9 mouse cellular contexts compared by ENCODE assay signal in genomic region chr11:101449596-101449995, GRCm38 (mm10). TPM values are rescaled to one million over a fixed set of nuclear protein-coding genes. Genes with fewer than 3 reads are reported as not detected.
DNase-seq lines count a peak whose midpoint lies in the region; ATAC-seq and TF ChIP-seq lines count a peak whose summit lies in the region.
"Not testable (repeated sequence)": the region's sequence is repeated elsewhere in the genome, so short reads cannot be mapped to it uniquely, and the experiment has no call there.
"Had no signal": no experiment of that assay in that cellular context is flagged by ENCODE, and none has a peak within 500 bp of the region (broad histone marks: within the 10 kb centered on the region; RNA-seq: fewer than 3 reads in every experiment).

No protein-coding gene starts in this region.

- H3K4me3 ChIP-seq in MEL (ENCODE audit: control insufficient read depth in 1 of 2, insufficient read depth in 1 of 2, low read depth in 2 of 2, low read length in 2 of 2) = peak overlapping the region in 1 of 2 experiments; percentile 87; a peak in 2 of 4 replicates
- H3K4me3 ChIP-seq in heart, embryonic 13.5 days; lung, embryonic 15.5 days; stomach, embryonic 15.5 days (replicated peaks): not testable (repeated sequence)
- peak overlapping the region; percentile 81 for H3K4me3 ChIP-seq in liver, embryonic 12.5 days
- peak overlapping the region; percentile 75 for H3K4me3 ChIP-seq in liver, embryonic 15.5 days (replicated peaks)
- peak overlapping the region; percentile 97 for H3K4me3 ChIP-seq in megakaryocyte, embryonic 14.5 days (replicated peaks)

- H3K27me3 ChIP-seq in MEL (ENCODE audit: control insufficient read depth in 1 of 2, insufficient read depth in 2 of 2, low read length in 2 of 2); heart, embryonic 13.5 days (replicated peaks); liver, embryonic 12.5 days (replicated peaks); liver, embryonic 15.5 days; lung, embryonic 15.5 days; megakaryocyte, embryonic 14.5 days (replicated peaks); stomach, embryonic 15.5 days (replicated peaks): not testable (repeated sequence)

- peak overlapping the region; percentile 71; the same call in 1 of the 2 replicates for H3K4me2 ChIP-seq in heart, embryonic 13.5 days
- H3K4me2 ChIP-seq in liver, embryonic 12.5 days = peak overlapping the region; percentile 85
- peak overlapping the region; percentile 76 for H3K4me2 ChIP-seq in liver, embryonic 15.5 days
- peak overlapping the region; percentile 62; the same call in 1 of the 2 replicates for H3K4me2 ChIP-seq in lung, embryonic 15.5 days
- H3K4me2 ChIP-seq in stomach, embryonic 15.5 days = peak overlapping the region; percentile 54; the same call in 1 of the 2 replicates

- TF ChIP-seq CTCF in MEL (IDR thresholded peaks at IDR 0.05 in 2 of 3, conservative IDR thresholded peaks at IDR 0.05 in 1 of 3; ENCODE audit: control insufficient read depth in 1 of 3, insufficient read depth in 1 of 3, low read depth in 2 of 3, low read length in 3 of 3, poor library complexity in 1 of 3, severe bottlenecking in 1 of 3) = not testable (repeated sequence)

- H3K9me3 ChIP-seq in MEL (replicated peaks; ENCODE audit: insufficient read depth, low read length); heart, embryonic 13.5 days; liver, embryonic 12.5 days (replicated peaks); liver, embryonic 15.5 days (replicated peaks); lung, embryonic 15.5 days; megakaryocyte, embryonic 14.5 days; stomach, embryonic 15.5 days: not testable (repeated sequence)

- DNase-seq in MEL (ENCODE audit: low read depth, low spot score) = not testable (repeated sequence)

- ATAC-seq in heart, embryonic 13.5 days (ENCODE audit: extremely low read depth, insufficient number of reproducible peaks, low FRiP score, low TSS enrichment); liver, embryonic 12.5 days; liver, embryonic 15.5 days (ENCODE audit: insufficient read depth); lung, embryonic 15.5 days (ENCODE audit: borderline replicate concordance, extremely low read depth, low FRiP score, low TSS enrichment); stomach, embryonic 15.5 days (ENCODE audit: insufficient read depth, low FRiP score, low read depth): not testable (repeated sequence)

- WGBS in heart, embryonic 13.5 days = 79% methylated on average over 4 of the region's 4 CpGs
- WGBS in liver, embryonic 12.5 days (ENCODE audit: insufficient replicate concordance) = 65% methylated on average over 4 of the region's 4 CpGs
- WGBS in liver, embryonic 15.5 days (ENCODE audit: insufficient replicate concordance) = 59% methylated on average over 4 of the region's 4 CpGs
- 64% methylated on average over 4 of the region's 4 CpGs for WGBS in lung, embryonic 15.5 days
- 69% methylated on average over 4 of the region's 4 CpGs for WGBS in stomach, embryonic 15.5 days

- TF ChIP-seq EP300 in MEL (IDR thresholded peaks at IDR 0.05; ENCODE audit: low read depth in 1 of 2, low read length in 2 of 2) = not testable (repeated sequence)

- H3K9ac ChIP-seq in MEL (ENCODE audit: control insufficient read depth, low read depth, low read length, poor library complexity, severe bottlenecking) = peak overlapping the region; percentile 86
- H3K9ac ChIP-seq in heart, embryonic 13.5 days; liver, embryonic 15.5 days; lung, embryonic 15.5 days; stomach, embryonic 15.5 days: not testable (repeated sequence)
- 0 out of 2 replicates have a peak overlapping the region, but pooled peaks have one; percentile 85 for H3K9ac ChIP-seq in liver, embryonic 12.5 days

- peaks cover 17 to 34% of the 10 kb centered on the region in 2 experiments for H3K4me1 ChIP-seq in MEL (ENCODE audit: control insufficient read depth in 1 of 2, insufficient read depth in 2 of 2, low read length in 2 of 2)
- H3K4me1 ChIP-seq in heart, embryonic 13.5 days = peaks cover 21% of the 10 kb centered on the region
- peaks cover 61% of the 10 kb centered on the region for H3K4me1 ChIP-seq in liver, embryonic 12.5 days
- H3K4me1 ChIP-seq in liver, embryonic 15.5 days (replicated peaks) = peaks cover 52% of the 10 kb centered on the region
- peaks cover 12% of the 10 kb centered on the region for H3K4me1 ChIP-seq in lung, embryonic 15.5 days
- H3K4me1 ChIP-seq in megakaryocyte, embryonic 14.5 days = peaks cover 55% of the 10 kb centered on the region
- peaks cover 14% of the 10 kb centered on the region for H3K4me1 ChIP-seq in stomach, embryonic 15.5 days

- not testable (repeated sequence) for TF ChIP-seq POLR2A in MEL (IDR thresholded peaks at IDR 0.05; ENCODE audit: control insufficient read depth in 1 of 2, insufficient read depth in 1 of 2, low read depth in 1 of 2, low read length in 2 of 2, poor library complexity in 1 of 2)

- H3K27ac ChIP-seq in MEL (ENCODE audit: control insufficient read depth, low read depth, low read length); heart, embryonic 13.5 days (replicated peaks); lung, embryonic 15.5 days; stomach, embryonic 15.5 days: not testable (repeated sequence)
- peak overlapping the region; percentile 96 for H3K27ac ChIP-seq in liver, embryonic 12.5 days
- peak overlapping the region; percentile 93 for H3K27ac ChIP-seq in liver, embryonic 15.5 days (replicated peaks)

- TF ChIP-seq RAD21 in MEL (IDR thresholded peaks at IDR 0.05; ENCODE audit: low read depth, low read length) = not testable (repeated sequence)

- H3K79me2 ChIP-seq in MEL (ENCODE audit: control insufficient read depth, insufficient read depth, low read length, poor library complexity) = not testable (repeated sequence)

- H3K36me3 ChIP-seq in MEL (ENCODE audit: control insufficient read depth in 1 of 2, insufficient read depth in 2 of 2, low read length in 2 of 2) = peaks cover 4 to 30% of the 10 kb centered on the region in 2 experiments
- peaks cover 17% of the 10 kb centered on the region for H3K36me3 ChIP-seq in heart, embryonic 13.5 days
- peaks cover 25% of the 10 kb centered on the region for H3K36me3 ChIP-seq in liver, embryonic 12.5 days
- H3K36me3 ChIP-seq in liver, embryonic 15.5 days (replicated peaks) = peaks cover 16% of the 10 kb centered on the region
- peaks cover 10% of the 10 kb centered on the region for H3K36me3 ChIP-seq in lung, embryonic 15.5 days
- peaks cover 33% of the 10 kb centered on the region for H3K36me3 ChIP-seq in megakaryocyte, embryonic 14.5 days (replicated peaks; ENCODE audit: low read length)
- not testable (repeated sequence) for H3K36me3 ChIP-seq in stomach, embryonic 15.5 days

RNA-seq across cellular contexts. Expression of gene Ifi35, which starts 1.4 kb away (rescaled TPM):
- 37.5 and 64.4 TPM in 2 replicates for total RNA-seq in MEL (2012; rRNA removed)
- polyA plus RNA-seq in MEL (2012; ENCODE audit: insufficient read depth in 1 of 2, insufficient read length in 2 of 2, low read depth in 1 of 2, low replicate concordance in 2 of 2, missing spikeins in 1 of 2) = 100 to 1,000 TPM in 1 of 2 experiments, 10 to 100 TPM in 1; 35.5 to 146 TPM
- 11.6 and 13.7 TPM in 2 replicates for polyA plus RNA-seq in heart, embryonic 13.5 days (2015; fragmentation: Nextera tagmentation; extraction: Ambion mirVana)
- 35.8 and 37.1 TPM in 2 replicates for polyA plus RNA-seq in liver, embryonic 12.5 days (2016; fragmentation: Nextera tagmentation; extraction: Ambion mirVana)
- polyA plus RNA-seq in liver, embryonic 15.5 days (2015; fragmentation: Nextera tagmentation; extraction: Ambion mirVana) = 29.6 and 30.4 TPM in 2 replicates
- polyA plus RNA-seq in lung, embryonic 15.5 days (2015; fragmentation: Nextera tagmentation; extraction: Ambion mirVana) = 22.4 and 24.0 TPM in 2 replicates
- polyA plus RNA-seq in megakaryocyte, embryonic 14.5 days (2012; ENCODE audit: insufficient read depth, low replicate concordance) = 5.7 and 15.6 TPM in 2 replicates
- polyA plus RNA-seq in stomach, embryonic 15.5 days (2015; fragmentation: Nextera tagmentation; extraction: Ambion mirVana) = 24.2 and 24.5 TPM in 2 replicates

RNA-seq across cellular contexts. Expression of gene Rpl27, which starts 7.5 kb away (rescaled TPM):
- 2,405 and 2,621 TPM in 2 replicates for total RNA-seq in MEL (2012; rRNA removed)
- polyA plus RNA-seq in MEL (2012; ENCODE audit: insufficient read depth in 1 of 2, insufficient read length in 2 of 2, low read depth in 1 of 2, low replicate concordance in 2 of 2, missing spikeins in 1 of 2) = 100 to 1,000 TPM in 1 of 2 experiments, not detected in 1; 595 TPM
- polyA plus RNA-seq in heart, embryonic 13.5 days (2015; fragmentation: Nextera tagmentation; extraction: Ambion mirVana) = 222 and 239 TPM in 2 replicates
- 378 and 390 TPM in 2 replicates for polyA plus RNA-seq in liver, embryonic 12.5 days (2016; fragmentation: Nextera tagmentation; extraction: Ambion mirVana)
- 149 and 195 TPM in 2 replicates for polyA plus RNA-seq in liver, embryonic 15.5 days (2015; fragmentation: Nextera tagmentation; extraction: Ambion mirVana)
- 299 and 334 TPM in 2 replicates for polyA plus RNA-seq in lung, embryonic 15.5 days (2015; fragmentation: Nextera tagmentation; extraction: Ambion mirVana)
- 250 and 697 TPM in 2 replicates for polyA plus RNA-seq in megakaryocyte, embryonic 14.5 days (2012; ENCODE audit: insufficient read depth, low replicate concordance)
- 284 and 331 TPM in 2 replicates for polyA plus RNA-seq in stomach, embryonic 15.5 days (2015; fragmentation: Nextera tagmentation; extraction: Ambion mirVana)

RNA-seq across cellular contexts. Expression of gene Rnd2, which starts 15.2 kb away (rescaled TPM):
- 4.2 and 6.4 TPM in 2 replicates for total RNA-seq in MEL (2012; rRNA removed)
- polyA plus RNA-seq in MEL (2012; ENCODE audit: insufficient read depth in 1 of 2, insufficient read length in 2 of 2, low read depth in 1 of 2, low replicate concordance in 2 of 2, missing spikeins in 1 of 2) = 10 to 100 TPM in 1 of 2 experiments, not detected in 1; 18.6 TPM
- polyA plus RNA-seq in heart, embryonic 13.5 days (2015; fragmentation: Nextera tagmentation; extraction: Ambion mirVana) = 23.5 and 26.4 TPM in 2 replicates
- polyA plus RNA-seq in liver, embryonic 12.5 days (2016; fragmentation: Nextera tagmentation; extraction: Ambion mirVana) = 3.6 and 3.9 TPM in 2 replicates
- polyA plus RNA-seq in liver, embryonic 15.5 days (2015; fragmentation: Nextera tagmentation; extraction: Ambion mirVana) = 2.0 and 2.1 TPM in 2 replicates
- 7.9 and 8.5 TPM in 2 replicates for polyA plus RNA-seq in lung, embryonic 15.5 days (2015; fragmentation: Nextera tagmentation; extraction: Ambion mirVana)
- polyA plus RNA-seq in megakaryocyte, embryonic 14.5 days (2012; ENCODE audit: insufficient read depth, low replicate concordance) = 2.6 and 2.9 TPM in 2 replicates
- 16.0 and 17.1 TPM in 2 replicates for polyA plus RNA-seq in stomach, embryonic 15.5 days (2015; fragmentation: Nextera tagmentation; extraction: Ambion mirVana)

RNA-seq across cellular contexts. Expression of gene Vat1, which starts 16.4 kb away (rescaled TPM):
- 43.9 and 49.5 TPM in 2 replicates for total RNA-seq in MEL (2012; rRNA removed)
- polyA plus RNA-seq in MEL (2012; ENCODE audit: insufficient read depth in 1 of 2, insufficient read length in 2 of 2, low read depth in 1 of 2, low replicate concordance in 2 of 2, missing spikeins in 1 of 2) = 100 to 1,000 TPM in 1 of 2 experiments, not detected in 1; 125 TPM
- 28.0 and 28.9 TPM in 2 replicates for polyA plus RNA-seq in heart, embryonic 13.5 days (2015; fragmentation: Nextera tagmentation; extraction: Ambion mirVana)
- polyA plus RNA-seq in liver, embryonic 12.5 days (2016; fragmentation: Nextera tagmentation; extraction: Ambion mirVana) = 11.8 and 12.2 TPM in 2 replicates
- polyA plus RNA-seq in liver, embryonic 15.5 days (2015; fragmentation: Nextera tagmentation; extraction: Ambion mirVana) = 10.0 and 10.8 TPM in 2 replicates
- polyA plus RNA-seq in lung, embryonic 15.5 days (2015; fragmentation: Nextera tagmentation; extraction: Ambion mirVana) = 47.4 and 50.3 TPM in 2 replicates
- 47.7 and 94.2 TPM in 2 replicates for polyA plus RNA-seq in megakaryocyte, embryonic 14.5 days (2012; ENCODE audit: insufficient read depth, low replicate concordance)
- polyA plus RNA-seq in stomach, embryonic 15.5 days (2015; fragmentation: Nextera tagmentation; extraction: Ambion mirVana) = 59.3 and 62.3 TPM in 2 replicates

RNA-seq across cellular contexts. Expression of gene Ptges3l, which starts 24.5 kb away (rescaled TPM):
- 1.4 and 1.6 TPM in 2 replicates for total RNA-seq in MEL (2012; rRNA removed)
- polyA plus RNA-seq in MEL (2012; ENCODE audit: insufficient read depth in 1 of 2, insufficient read length in 2 of 2, low read depth in 1 of 2, low replicate concordance in 2 of 2, missing spikeins in 1 of 2) = 1 to 10 TPM in 1 of 2 experiments, not detected in 1; 2.3 TPM
- 71.6 and 75.1 TPM in 2 replicates for polyA plus RNA-seq in heart, embryonic 13.5 days (2015; fragmentation: Nextera tagmentation; extraction: Ambion mirVana)
- 1.3 and 2.1 TPM in 2 replicates for polyA plus RNA-seq in liver, embryonic 12.5 days (2016; fragmentation: Nextera tagmentation; extraction: Ambion mirVana)
- 1.3 and 1.4 TPM in 2 replicates for polyA plus RNA-seq in liver, embryonic 15.5 days (2015; fragmentation: Nextera tagmentation; extraction: Ambion mirVana)
- polyA plus RNA-seq in lung, embryonic 15.5 days (2015; fragmentation: Nextera tagmentation; extraction: Ambion mirVana) = 12.8 and 13.4 TPM in 2 replicates
- polyA plus RNA-seq in megakaryocyte, embryonic 14.5 days (2012; ENCODE audit: insufficient read depth, low replicate concordance) = 2.8 TPM in 1 of 2 replicates, not detected in the other
- polyA plus RNA-seq in stomach, embryonic 15.5 days (2015; fragmentation: Nextera tagmentation; extraction: Ambion mirVana) = 14.5 and 17.5 TPM in 2 replicates
- total RNA-seq: common myeloid progenitor, adult 5-6 weeks; hematopoietic stem cell, adult 5-6 weeks had no signal
